Mouse (Mus musculus) forebrain, embryonic 16.5 days (tissue): ENCODE data around the gene Wipf3. TPM values are rescaled to one million over a fixed set of nuclear protein-coding genes. Genes with fewer than 3 reads are reported as not detected.

Experiments
- ATAC-seq: fragments of 200-750 bp; cut with Nextera tagmentation; 2 replicates; pipeline ENCODE4 v1.8.0; 2017; ENCODE audit warnings: mild to moderate bottlenecking, moderate library complexity
- H3K27ac ChIP-seq: fragments of 300-500 bp; sonication (generic); 2 replicates; pipeline ENCODE4 v1.5.1; 2014; ENCODE audit warnings: low read length, control low read depth
- H3K27me3 ChIP-seq: fragments of 300-500 bp; sonication (generic); replicated peaks from 2 replicates; pipeline ENCODE4 v1.6.1; 2014; ENCODE audit warnings: low read length; ENCODE audit not compliant: control insufficient read depth, insufficient read depth
- H3K36me3 ChIP-seq: fragments of 300-500 bp; sonication (generic); 2 replicates; pipeline ENCODE4 v1.6.1; 2014; ENCODE audit not compliant: control insufficient read depth, insufficient read depth
- H3K4me1 ChIP-seq: fragments of 300-500 bp; sonication (generic); replicated peaks from 2 replicates; pipeline ENCODE4 v1.6.1; 2014; ENCODE audit warnings: low read length; ENCODE audit not compliant: control insufficient read depth, insufficient read depth
- H3K4me2 ChIP-seq: fragments of 300-500 bp; sonication (generic); 2 replicates; pipeline ENCODE4 v1.6.1; 2014; ENCODE audit warnings: mild to moderate bottlenecking, low read length, control low read depth
- H3K4me3 ChIP-seq: fragments of 300-500 bp; sonication (generic); replicated peaks from 2 replicates; pipeline ENCODE4 v1.5.1; 2014; ENCODE audit warnings: mild to moderate bottlenecking, low read length, control low read depth
- H3K9ac ChIP-seq: fragments of 300-500 bp; sonication (generic); replicated peaks from 2 replicates; pipeline ENCODE4 v1.6.1; 2014; ENCODE audit warnings: low read depth, low read length, control low read depth
- H3K9me3 ChIP-seq: fragments of 300-500 bp; sonication (generic); 2 replicates; pipeline ENCODE4 v1.6.1; 2016; ENCODE audit warnings: low read length; ENCODE audit not compliant: control insufficient read depth
- WGBS: fragments of 180-500 bp; shearing (Covaris S2); extraction: QIAGEN DNeasy Blood & Tissue Kit; methylation state at CpG from one replicate; pipeline ENCODE4 v1.1.7; 2014; 5-methylcytosine and 5-hydroxymethylcytosine counted together
- polyA plus RNA-seq: library from polyadenylated mRNA; unstranded; fragments of >200 nt; fragmentation: Nextera tagmentation; extraction: Ambion mirVana; gene quantifications from 2 replicates; pipeline ENCODE4 v1.2.1, GENCODE M21; 2015

Gene Wipf3
- polyA plus RNA-seq, 1 experiment from 2014 or later = 5.5 TPM

DNA sequence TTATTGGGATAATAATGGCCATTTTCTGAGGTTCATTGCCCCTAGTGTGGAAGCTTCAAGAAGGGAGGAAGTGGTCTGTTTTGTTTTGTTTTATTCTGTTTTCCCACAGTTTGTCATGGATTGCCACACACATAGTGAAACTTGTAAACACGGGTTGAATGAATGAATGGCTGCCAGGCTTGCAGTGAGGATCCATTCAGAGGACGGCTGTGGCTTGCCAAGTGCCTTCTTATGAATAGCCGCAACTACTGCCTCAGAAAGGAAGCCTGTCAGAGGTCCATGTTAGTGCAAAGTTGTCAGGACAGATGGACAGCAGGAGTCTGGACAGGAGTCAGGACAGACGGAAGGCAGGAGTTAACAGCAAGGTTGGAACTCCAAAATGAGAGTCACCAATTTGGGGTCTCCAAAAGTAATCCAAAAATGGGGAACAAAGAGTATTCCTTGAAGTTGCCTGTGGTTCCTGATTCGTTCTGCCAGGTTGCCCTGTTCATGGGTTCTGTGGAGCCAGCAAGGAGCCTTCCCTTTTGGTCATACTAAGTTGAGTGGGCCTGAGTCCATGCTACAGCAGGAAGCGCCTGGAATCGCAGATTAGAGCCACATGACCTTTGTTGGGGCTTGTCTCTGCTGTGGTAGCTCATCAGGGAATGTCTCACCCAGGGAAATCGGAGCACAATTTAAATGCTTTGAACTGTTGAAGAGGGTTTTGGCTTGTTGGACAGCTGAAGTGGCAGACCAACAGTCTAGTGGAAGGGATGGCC lies 34.5 kb downstream of the Wipf3 start:
- 39% methylated on average over 8 of the region's 8 CpGs for WGBS
- Histone ChIP-seq H3K4me3 (no peak overlapping the region), H3K4me1 (peaks cover 14% of the 10 kb centered on the region; the same call in 1 of the 2 replicates), H3K27me3 (0 out of 2 replicates have a peak, but pooled peaks cover 5% of the 10 kb centered on the region), H3K36me3 (no peaks in the 10 kb centered on the region), H3K9ac (no peak overlapping the region), H3K27ac (no peak overlapping the region), H3K4me2 (no peak overlapping the region), H3K9me3 (no peaks in the 10 kb centered on the region)
- peak; percentile 57; the same call in 1 of the 2 replicates for ATAC-seq

DNA sequence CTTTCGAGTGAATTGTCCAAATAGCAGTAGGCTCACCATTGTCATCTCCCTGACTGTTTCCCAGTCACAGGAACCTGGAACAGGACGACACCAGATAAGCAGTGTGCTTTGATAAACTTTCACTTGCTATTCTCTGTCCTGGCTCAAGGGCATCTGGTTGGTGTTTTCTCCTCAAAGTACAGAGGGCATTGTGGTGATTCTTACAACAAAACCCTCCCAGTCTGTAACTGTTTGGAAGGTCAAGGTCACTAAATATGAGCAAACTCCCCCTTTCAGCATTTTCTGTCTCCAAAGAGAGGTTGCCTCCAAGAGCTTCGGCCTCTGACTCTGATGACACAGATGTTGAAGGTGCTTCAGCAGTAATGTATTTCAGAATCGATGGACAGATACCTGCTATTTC lies 35.5 kb downstream of the Wipf3 start:
- H3K4me1 ChIP-seq = peaks cover 14% of the 10 kb centered on the region; the same call in 1 of the 2 replicates
- H3K4me2 ChIP-seq = no peak overlapping the region
- peaks cover 5% of the 10 kb centered on the region; the same call in 1 of the 2 replicates for H3K27me3 ChIP-seq
- H3K4me3 ChIP-seq = no peak overlapping the region
- no peak overlapping the region for H3K27ac ChIP-seq
- H3K9me3 ChIP-seq = no peaks in the 10 kb centered on the region
- no peak for ATAC-seq
- no peaks in the 10 kb centered on the region for H3K36me3 ChIP-seq
- no peak overlapping the region for H3K9ac ChIP-seq
- 92% methylated on average over 4 of the region's 4 CpGs for whole genome bisulfite sequencing

DNA sequence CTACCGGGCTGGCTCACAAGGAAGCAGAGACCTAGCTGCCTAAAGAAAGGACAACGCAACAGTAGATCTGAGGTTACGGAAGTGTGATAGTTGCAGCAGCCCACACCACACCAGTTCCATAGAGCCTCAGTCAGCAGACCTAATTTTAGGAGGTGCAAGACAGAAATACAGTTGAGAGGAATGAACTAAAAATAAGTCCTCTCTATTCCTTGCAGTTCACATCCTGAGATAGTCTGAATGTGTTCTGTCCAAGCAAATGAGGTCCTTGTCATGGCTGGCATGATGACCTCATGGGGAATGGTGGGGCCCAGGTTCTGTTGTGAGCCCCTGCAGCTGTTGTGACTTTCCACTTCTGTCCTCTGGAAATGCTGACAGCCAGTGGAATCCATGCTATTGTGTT lies 38.0 kb downstream of the Wipf3 start:
- H3K27ac ChIP-seq = no peak overlapping the region
- no peaks in the 10 kb centered on the region for H3K9me3 ChIP-seq
- peaks cover 4% of the 10 kb centered on the region; the same call in 1 of the 2 replicates for H3K27me3 ChIP-seq
- no peaks in the 10 kb centered on the region for H3K36me3 ChIP-seq
- no peak overlapping the region for H3K9ac ChIP-seq
- no peak overlapping the region for H3K4me2 ChIP-seq
- no peak for ATAC-seq
- WGBS = 92% methylated on average over 3 of the region's 3 CpGs
- H3K4me3 ChIP-seq = no peak overlapping the region
- peaks cover 8% of the 10 kb centered on the region; the same call in 1 of the 2 replicates for H3K4me1 ChIP-seq

DNA sequence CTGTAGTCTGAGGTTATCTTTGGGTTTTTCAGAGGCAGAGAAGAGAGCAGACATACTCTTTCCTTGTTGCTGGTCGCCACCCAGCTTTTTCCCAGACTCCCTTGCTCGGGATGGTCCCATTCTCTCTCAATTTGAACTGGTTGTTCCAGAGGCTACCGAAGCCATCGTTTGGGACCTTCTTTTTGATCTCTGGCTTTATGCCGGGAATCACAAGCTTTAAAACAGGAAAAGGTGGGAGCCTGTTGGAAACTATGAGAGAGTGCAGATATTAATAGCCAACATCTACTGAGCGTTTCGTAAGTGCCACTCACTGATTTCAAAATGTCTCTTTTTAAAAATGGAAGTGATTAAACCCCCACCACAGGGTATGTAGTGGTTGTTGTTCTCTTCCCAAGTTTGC lies 42.5 kb downstream of the Wipf3 start:
- peaks cover 5% of the 10 kb centered on the region; the same call in 1 of the 2 replicates for H3K4me1 ChIP-seq
- WGBS = 87% methylated on average over 7 of the region's 7 CpGs
- H3K4me2 ChIP-seq = no peak overlapping the region
- H3K27ac ChIP-seq = no peak overlapping the region
- no peaks in the 10 kb centered on the region for H3K9me3 ChIP-seq
- no peak for ATAC-seq
- H3K9ac ChIP-seq = no peak overlapping the region
- H3K27me3 ChIP-seq = no peaks in the 10 kb centered on the region; the same call in 1 of the 2 replicates
- H3K4me3 ChIP-seq = no peak overlapping the region
- H3K36me3 ChIP-seq = no peaks in the 10 kb centered on the region

DNA sequence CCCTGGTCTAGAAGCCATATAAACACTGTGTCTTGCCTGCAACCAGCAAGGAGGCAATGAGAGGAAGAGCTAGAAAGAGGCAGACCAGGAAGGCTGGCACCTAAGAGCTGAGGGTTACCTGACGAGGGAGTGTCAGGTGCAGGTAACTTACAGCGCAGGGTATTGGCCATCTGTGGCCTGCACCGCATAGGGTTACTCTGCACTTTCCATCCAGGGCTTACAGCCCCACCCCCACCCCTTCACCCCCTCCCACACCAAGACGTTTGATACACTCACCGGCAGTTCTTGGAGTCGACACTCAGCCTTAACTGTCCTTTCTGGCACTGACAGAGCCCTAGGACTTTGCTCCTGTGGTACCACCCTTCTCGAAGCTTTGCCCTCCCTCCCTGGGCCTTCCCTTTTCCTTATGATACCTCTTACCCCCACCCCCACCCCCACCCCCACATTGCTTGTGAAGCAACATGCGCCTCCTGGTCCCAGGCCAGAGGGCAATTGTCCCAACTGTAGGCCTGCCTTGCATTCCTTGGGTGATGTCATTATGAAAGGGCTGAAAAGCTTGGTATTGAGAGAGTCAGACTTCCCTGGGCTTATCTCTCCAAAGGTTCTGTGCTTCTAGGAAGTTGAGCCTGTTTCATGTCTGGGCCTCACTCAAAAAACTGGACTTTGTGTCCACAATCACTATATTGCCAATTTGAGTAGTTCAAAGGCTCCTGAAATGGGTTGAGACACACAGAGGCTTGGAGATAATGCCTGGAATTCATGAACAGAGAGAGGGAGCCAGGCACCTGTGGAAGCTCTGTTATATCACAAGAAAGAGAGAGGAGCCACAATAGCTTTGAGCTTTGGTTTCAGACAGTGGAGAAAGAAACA lies 43.7 kb downstream of the Wipf3 start:
- no peak overlapping the region for H3K4me3 ChIP-seq
- ATAC-seq = no peak
- WGBS = 78% methylated on average over 8 of the region's 8 CpGs
- H3K9me3 ChIP-seq = no peaks in the 10 kb centered on the region
- H3K36me3 ChIP-seq = no peaks in the 10 kb centered on the region
- no peak overlapping the region for H3K9ac ChIP-seq
- no peak overlapping the region for H3K4me2 ChIP-seq
- no peak overlapping the region for H3K27ac ChIP-seq
- H3K27me3 ChIP-seq = no peaks in the 10 kb centered on the region; the same call in 1 of the 2 replicates
- H3K4me1 ChIP-seq = peaks cover 7% of the 10 kb centered on the region

DNA sequence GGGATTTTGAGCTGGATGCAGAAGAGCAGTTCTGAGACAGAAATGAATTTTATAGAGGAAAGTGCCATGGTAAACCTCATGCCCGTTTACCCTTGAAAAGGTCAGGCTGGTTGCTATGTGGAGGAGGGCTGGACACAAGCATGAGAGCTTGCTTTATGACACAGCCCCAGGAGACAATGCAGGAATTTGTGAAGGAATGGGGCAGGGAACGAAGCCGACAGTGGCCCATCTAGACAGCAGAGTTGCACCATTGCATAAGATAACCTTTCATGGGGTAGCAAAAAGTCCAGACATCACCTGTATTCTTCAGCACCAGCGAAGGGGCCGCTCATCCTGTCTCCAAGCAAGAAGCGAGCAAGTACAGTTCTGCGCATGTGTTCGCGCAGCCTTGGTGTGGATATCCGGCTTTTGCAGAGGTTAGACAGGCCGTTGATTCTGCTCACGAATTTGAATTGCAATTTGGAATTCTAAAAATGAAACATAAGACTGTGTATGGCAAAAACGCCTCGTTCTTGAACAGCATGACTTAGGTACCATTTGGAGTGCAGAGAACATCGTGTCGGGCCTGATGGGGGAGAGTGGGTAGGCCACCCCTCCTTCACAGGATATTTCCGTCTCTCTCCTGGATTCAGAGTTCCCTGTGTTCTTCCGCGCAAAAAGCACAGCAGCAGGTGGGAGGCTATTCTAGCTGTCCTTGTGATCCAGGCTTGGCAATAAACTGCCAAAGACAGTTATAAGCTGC lies 46.7 kb downstream of the Wipf3 start:
- Histone ChIP-seq H3K27me3 (no peaks in the 10 kb centered on the region), H3K27ac (no peak overlapping the region), H3K4me2 (no peak overlapping the region), H3K36me3 (no peaks in the 10 kb centered on the region), H3K4me3 (no peak overlapping the region), H3K9ac (no peak overlapping the region), H3K9me3 (no peaks in the 10 kb centered on the region), H3K4me1 (peaks cover 12% of the 10 kb centered on the region)
- 80% methylated on average over 19 of the region's 19 CpGs for WGBS
- ATAC-seq = no peak

DNA sequence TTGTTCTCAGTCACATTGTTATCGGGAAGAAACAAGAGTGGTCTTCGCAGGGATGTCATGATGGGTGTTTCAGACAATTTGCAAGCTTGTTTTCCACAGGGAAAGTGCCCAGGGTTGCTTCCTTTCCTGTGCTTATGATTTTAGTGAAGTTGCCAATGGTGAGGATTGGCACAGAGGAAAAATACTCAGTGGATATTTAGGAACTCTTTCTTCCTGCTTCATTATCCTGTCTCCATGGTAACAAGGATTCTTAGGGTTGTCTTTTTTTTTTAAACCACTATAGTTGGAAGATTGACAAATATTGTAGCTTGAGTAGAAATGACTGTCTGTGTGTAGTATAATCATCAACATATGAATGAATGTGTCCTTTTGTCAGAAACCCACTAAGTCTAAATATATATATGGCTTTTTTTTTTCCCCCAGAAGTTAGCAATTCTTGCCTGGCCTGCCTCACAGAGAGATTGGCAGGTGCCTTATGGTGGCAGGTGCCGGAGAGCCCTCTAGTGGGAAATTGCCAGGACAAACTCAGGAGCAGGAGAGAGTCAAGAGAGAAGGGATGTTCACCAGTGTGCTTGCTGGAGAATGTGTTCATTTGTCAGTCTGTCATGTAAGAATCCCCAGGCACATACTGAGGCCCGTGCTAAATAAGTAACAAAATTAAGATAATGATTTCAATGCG lies 49.4 kb downstream of the Wipf3 start:
- Histone ChIP-seq H3K4me2 (no peak overlapping the region), H3K27me3 (no peaks in the 10 kb centered on the region), H3K4me1 (peaks cover 12% of the 10 kb centered on the region), H3K9ac (no peak overlapping the region), H3K27ac (peak overlapping the region; percentile 69), H3K9me3 (no peaks in the 10 kb centered on the region), H3K4me3 (no peak overlapping the region), H3K36me3 (no peaks in the 10 kb centered on the region)
- ATAC-seq = peak; percentile 63
- WGBS = 45% methylated on average over 5 of the region's 5 CpGs

DNA sequence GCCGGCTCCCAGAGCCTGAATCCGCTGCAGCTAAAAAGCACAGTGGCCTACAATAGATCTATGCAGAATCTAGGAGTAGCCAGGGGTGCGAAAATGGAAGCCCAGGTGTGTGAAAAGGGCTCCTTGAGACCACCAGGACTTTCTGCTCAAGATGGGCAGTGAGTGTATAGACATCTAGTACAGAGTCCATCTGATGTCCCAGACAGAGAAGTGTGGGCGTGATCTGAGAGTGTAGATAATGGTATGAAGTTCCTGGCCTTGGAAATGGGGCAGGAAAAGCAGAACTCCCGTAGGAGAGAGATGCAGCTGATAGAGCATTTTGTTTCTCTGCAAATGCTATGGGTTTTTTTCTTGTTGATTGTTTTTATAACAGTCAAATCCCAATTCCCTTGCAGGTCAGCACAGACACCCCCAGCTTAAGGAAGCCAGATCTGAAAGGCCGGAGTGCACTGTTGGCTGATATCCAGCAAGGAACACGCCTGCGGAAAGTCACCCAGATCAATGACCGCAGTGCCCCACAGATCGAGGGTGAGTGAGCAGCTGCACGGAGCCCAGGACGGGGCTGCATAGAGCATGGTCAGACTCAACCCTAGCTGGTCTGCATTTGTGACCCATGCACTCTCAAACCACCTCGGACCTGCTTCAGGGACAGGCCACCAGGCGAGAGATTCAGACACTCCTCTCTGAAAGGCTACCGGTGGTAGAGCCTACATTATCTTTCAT lies 52.1 kb downstream of the Wipf3 start:
- Histone ChIP-seq H3K27ac (no peak overlapping the region), H3K4me3 (no peak overlapping the region), H3K9me3 (no peaks in the 10 kb centered on the region), H3K27me3 (no peaks in the 10 kb centered on the region), H3K4me2 (no peak overlapping the region), H3K9ac (no peak overlapping the region), H3K36me3 (no peaks in the 10 kb centered on the region), H3K4me1 (peaks cover 17% of the 10 kb centered on the region)
- ATAC-seq = no peak
- WGBS = 86% methylated on average over 15 of the region's 15 CpGs
